Mouse (Mus musculus) cortical plate, adult 2 months (tissue): ENCODE results near the gene Gnb4.

ENCODE experiments used
- CTCF ChIP-seq: fragments of 200-500 bp; IDR thresholded peaks from 2 replicates; pipeline ENCODE4 v1.5.1; 2011; ENCODE audit warnings: mild to moderate bottlenecking, control low read depth, low read length; ENCODE audit not compliant: insufficient read depth; ENCODE audit errors: extremely low read depth
- POLR2A ChIP-seq: fragments of 200-500 bp; IDR thresholded peaks from 2 replicates; pipeline ENCODE4 v1.6.1; 2011; ENCODE audit warnings: mild to moderate bottlenecking, low read length, control low read depth; ENCODE audit not compliant: insufficient read depth; ENCODE audit errors: extremely low read depth

DNA sequence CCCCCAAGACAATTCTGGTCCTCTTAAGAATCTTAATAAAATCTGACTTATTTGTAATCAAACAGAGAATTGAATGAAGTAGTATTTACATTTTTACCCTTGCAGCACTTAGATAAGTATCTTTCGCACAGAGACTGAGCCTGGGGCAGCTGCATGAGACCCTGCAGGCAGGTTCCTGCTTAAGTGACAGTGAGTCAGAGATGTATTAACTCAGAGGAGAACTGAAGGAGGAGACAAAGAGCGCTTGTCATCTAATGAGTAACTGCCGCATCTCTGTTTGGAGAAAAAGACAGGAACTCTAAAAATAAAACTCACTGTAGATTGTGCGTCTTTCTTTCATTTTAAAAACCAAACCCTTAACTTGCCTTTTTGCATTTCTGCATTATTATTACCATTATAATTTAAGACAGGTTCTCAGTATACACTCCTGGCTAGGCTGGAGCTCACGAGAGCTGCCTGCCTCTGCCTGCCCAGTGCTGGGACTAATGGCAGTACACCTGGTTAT is 16.4 kb upstream of the Gnb4 start:
- TF ChIP-seq POLR2A (no peak), CTCF (no peak)
